Comparison of ENCODE assay signal across 15 mouse cellular contexts in the genomic region with DNA sequence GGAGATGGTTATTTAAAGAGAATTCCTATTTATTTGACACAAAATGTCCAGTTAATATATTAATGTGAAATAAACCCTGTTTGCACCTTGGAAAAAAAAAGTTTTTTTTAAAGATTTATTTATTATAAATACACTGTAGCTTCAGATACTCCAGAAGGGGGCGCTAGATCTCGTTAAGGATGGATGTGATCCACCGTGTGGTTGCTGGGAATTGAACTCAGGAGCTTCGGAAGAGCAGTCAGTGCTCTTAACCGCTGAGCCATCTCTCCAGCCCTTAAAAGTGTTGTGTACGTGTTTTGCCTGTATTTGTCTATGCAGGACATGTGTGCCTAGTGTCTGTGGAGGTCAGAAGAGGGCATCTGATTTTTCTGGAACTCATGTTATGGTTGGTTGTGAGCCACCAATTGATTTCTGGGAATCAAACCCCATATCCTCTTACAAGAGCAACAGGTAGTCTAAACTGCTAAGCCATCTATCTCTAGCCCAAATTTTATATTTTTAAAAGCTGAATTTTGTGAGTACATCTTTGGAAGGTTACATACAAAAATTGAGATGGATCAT. TPM values are rescaled to one million over a fixed set of nuclear protein-coding genes. Genes with fewer than 3 reads are reported as not detected.
DNase-seq lines count a peak whose midpoint lies in the region; ATAC-seq and TF ChIP-seq lines count a peak whose summit lies in the region.
"Had no signal": no experiment of that assay in that cellular context is flagged by ENCODE, and none has a peak within 500 bp of the region (broad histone marks: within the 10 kb centered on the region; RNA-seq: fewer than 3 reads in every experiment).

No protein-coding gene starts in this region.

- 63% methylated on average over 6 of the region's 6 CpGs for WGBS in intestine, postnatal 0 days
- WGBS in intestine, embryonic 16.5 days, result 67% methylated on average over 6 of the region's 6 CpGs
- WGBS in midbrain, embryonic 11.5 days, result 67% methylated on average over 6 of the region's 6 CpGs
- WGBS in midbrain, embryonic 13.5 days, result 67% methylated on average over 6 of the region's 6 CpGs

- peaks cover 10% of the 10 kb centered on the region for H3K36me3 ChIP-seq in intestine, postnatal 0 days (ENCODE audit: control insufficient read depth, insufficient read depth)
- 0 out of 2 replicates have a peak, but pooled peaks cover 3% of the 10 kb centered on the region for H3K36me3 ChIP-seq in intestine, embryonic 16.5 days (ENCODE audit: control insufficient read depth, insufficient read depth, low read length)
- peaks cover 4% of the 10 kb centered on the region; the same call in 1 of the 2 replicates for H3K36me3 ChIP-seq in midbrain, embryonic 11.5 days (ENCODE audit: control insufficient read depth, insufficient read depth, low read length)
- peaks cover 15% of the 10 kb centered on the region for H3K36me3 ChIP-seq in midbrain, embryonic 13.5 days
- H3K36me3 ChIP-seq in splenic B cell, adult 2 months (ENCODE audit: control insufficient read depth, insufficient read depth, low read length, poor library complexity, severe bottlenecking), result peaks cover 7% of the 10 kb centered on the region; the same call in 1 of the 2 replicates

- no peak overlapping the region for H3K27ac ChIP-seq in intestine, postnatal 0 days (ENCODE audit: low read depth, low read length)
- H3K27ac ChIP-seq in intestine, embryonic 16.5 days (ENCODE audit: low read length), result no peak overlapping the region
- H3K27ac ChIP-seq in midbrain, embryonic 11.5 days (ENCODE audit: low read depth, low read length), result no peak overlapping the region
- no peak overlapping the region for H3K27ac ChIP-seq in midbrain, embryonic 13.5 days
- H3K27ac ChIP-seq: hindbrain, embryonic 13.5 days had no signal

- in situ Hi-C loops in Patski (cut with MboI; ENCODE audit: low pct_unique_long_range_greater_than_20kb), result no loop called here

- H3K4me1 ChIP-seq in intestine, postnatal 0 days (replicated peaks; ENCODE audit: control insufficient read depth, insufficient read depth, low read length), result no peaks in the 10 kb centered on the region
- no peaks in the 10 kb centered on the region for H3K4me1 ChIP-seq in intestine, embryonic 16.5 days (ENCODE audit: control insufficient read depth, insufficient read depth, low read length)
- H3K4me1 ChIP-seq in midbrain, embryonic 11.5 days (ENCODE audit: control insufficient read depth, insufficient read depth, low read length), result no peaks in the 10 kb centered on the region
- no peaks in the 10 kb centered on the region for H3K4me1 ChIP-seq in midbrain, embryonic 13.5 days (replicated peaks)
- H3K4me1 ChIP-seq: hindbrain, embryonic 13.5 days had no signal

- CTCF ChIA-PET in Patski (lab: Charles Lee), result interaction anchor here (0.8 to 2.7 kb wide), 6 partner anchors 9 to 38 kb away, joined by 3 to 9 read pairs (median 6); partner anchors contain the start of gene Usf3

- no peaks in the 10 kb centered on the region for H3K9me3 ChIP-seq in intestine, postnatal 0 days (ENCODE audit: control insufficient read depth)
- H3K9me3 ChIP-seq in intestine, embryonic 16.5 days (ENCODE audit: control insufficient read depth, low read length), result no peaks in the 10 kb centered on the region
- no peaks in the 10 kb centered on the region for H3K9me3 ChIP-seq in midbrain, embryonic 11.5 days (ENCODE audit: control insufficient read depth, low read length)
- H3K9me3 ChIP-seq in midbrain, embryonic 13.5 days, result no peaks in the 10 kb centered on the region
- H3K9me3 ChIP-seq: hindbrain, embryonic 13.5 days had no signal

- no peak overlapping the region for H3K4me2 ChIP-seq in intestine, postnatal 0 days (replicated peaks; ENCODE audit: low read depth)
- no peak overlapping the region for H3K4me2 ChIP-seq in intestine, embryonic 16.5 days (ENCODE audit: low read depth, low read length)
- no peak overlapping the region for H3K4me2 ChIP-seq in midbrain, embryonic 11.5 days
- H3K4me2 ChIP-seq in midbrain, embryonic 13.5 days (replicated peaks), result no peak overlapping the region
- H3K4me2 ChIP-seq: hindbrain, embryonic 13.5 days had no signal

- H3K9ac ChIP-seq in intestine, postnatal 0 days (ENCODE audit: low read depth, low read length), result no peak overlapping the region
- H3K9ac ChIP-seq in intestine, embryonic 16.5 days (ENCODE audit: low read depth, low read length), result no peak overlapping the region
- H3K9ac ChIP-seq in midbrain, embryonic 11.5 days (ENCODE audit: low read length), result no peak overlapping the region
- H3K9ac ChIP-seq in midbrain, embryonic 13.5 days (replicated peaks), result no peak overlapping the region
- H3K9ac ChIP-seq: hindbrain, embryonic 13.5 days had no signal

- no peaks in the 10 kb centered on the region for H3K27me3 ChIP-seq in intestine, postnatal 0 days (replicated peaks; ENCODE audit: control insufficient read depth, insufficient read depth, low read length)
- no peaks in the 10 kb centered on the region for H3K27me3 ChIP-seq in intestine, embryonic 16.5 days (replicated peaks; ENCODE audit: control insufficient read depth, insufficient read depth, low read length)
- no peaks in the 10 kb centered on the region for H3K27me3 ChIP-seq in midbrain, embryonic 11.5 days (ENCODE audit: control insufficient read depth, insufficient read depth, low read length)
- H3K27me3 ChIP-seq in midbrain, embryonic 13.5 days, result no peaks in the 10 kb centered on the region
- H3K27me3 ChIP-seq in Patski, result no peaks in the 10 kb centered on the region
- no peaks in the 10 kb centered on the region for H3K27me3 ChIP-seq in splenic B cell, adult 2 months (ENCODE audit: control insufficient read depth, insufficient read depth, low read length, poor library complexity, severe bottlenecking)
- H3K27me3 ChIP-seq: hindbrain, embryonic 13.5 days had no signal

- POLR2A ChIA-PET in Patski (lab: Charles Lee), result interaction anchor here (0.7 kb wide), 1 partner anchor 11 kb away, joined by 5 read pairs; no protein-coding TSS in a partner anchor

- peak; percentile 64 for DNase-seq in midbrain, embryonic 11.5 days (ENCODE audit: low spot score, missing footprints)
- DNase-seq in Patski (ENCODE audit: low read depth, low spot score), result no peak
- DNase-seq in splenic B cell, adult 2 months (ENCODE audit: low read depth, low spot score), result peak; percentile 20
- DNase-seq in adrenal gland, adult (ENCODE audit: inconsistent age in 2 of 2, low spot score in 1 of 2), result no peak
- DNase-seq: adrenal gland, adult 2 months; cerebellum, adult 8-10 months; kidney, adult 18-20 months; kidney, postnatal 36 days; lung, adult 18-20 months; right cerebral cortex, postnatal 14 days had no signal

- no peak overlapping the region for H3K4me3 ChIP-seq in intestine, postnatal 0 days (ENCODE audit: low read depth, low read length)
- no peak overlapping the region for H3K4me3 ChIP-seq in intestine, embryonic 16.5 days (ENCODE audit: low read length)
- no peak overlapping the region for H3K4me3 ChIP-seq in midbrain, embryonic 11.5 days (ENCODE audit: low read depth, low read length)
- no peak overlapping the region for H3K4me3 ChIP-seq in midbrain, embryonic 13.5 days (replicated peaks)
- H3K4me3 ChIP-seq: hindbrain, embryonic 13.5 days had no signal

- ATAC-seq in intestine, postnatal 0 days, result no peak
- no peak for ATAC-seq in intestine, embryonic 16.5 days
- ATAC-seq in midbrain, embryonic 11.5 days (ENCODE audit: low FRiP score), result no peak
- no peak for ATAC-seq in midbrain, embryonic 13.5 days
- ATAC-seq in Patski, result no peak
- no peak for ATAC-seq in erythroblast, adult 5-6 weeks (replicated peaks; ENCODE audit: low FRiP score, poor library complexity, severe bottlenecking)

- peak; percentile 25; the same call in 1 of the 2 replicates for TF ChIP-seq CTCF in intestine, postnatal 0 days (IDR thresholded peaks at IDR 0.05; ENCODE audit: low read depth)
- peak; percentile 57 for TF ChIP-seq CTCF in Patski (IDR thresholded peaks at IDR 0.05)

RNA-seq across cellular contexts. Expression of gene Naa50, which starts 14.9 kb away (rescaled TPM):
- polyA plus RNA-seq in intestine, postnatal 0 days (2015; fragmentation: Nextera tagmentation; extraction: Ambion mirVana), result 38.6 and 40.1 TPM in 2 replicates
- polyA plus RNA-seq in intestine, embryonic 16.5 days (2015; fragmentation: Nextera tagmentation; extraction: Ambion mirVana), result 76.3 and 82.6 TPM in 2 replicates
- 100 and 111 TPM in 2 replicates for polyA plus RNA-seq in midbrain, embryonic 11.5 days (2014; fragmentation: Nextera tagmentation; extraction: Ambion mirVana)
- 71.2 and 74.9 TPM in 2 replicates for polyA plus RNA-seq in midbrain, embryonic 13.5 days (2015; fragmentation: Nextera tagmentation; extraction: Ambion mirVana)
- 73.3 TPM for polyA plus RNA-seq in Patski (2021)
- total RNA-seq in erythroblast, adult 5-6 weeks (2015; ENCODE audit: low replicate concordance), result 25.6 and 34.9 TPM in 2 replicates
- total RNA-seq in erythroblast, adult 5-6 weeks (2017; ENCODE audit: low replicate concordance), result 22.5 and 29.0 TPM in 2 replicates

RNA-seq across cellular contexts. Expression of gene Atp6v1a, which starts 15.1 kb away (rescaled TPM):
- 60.7 and 62.6 TPM in 2 replicates for polyA plus RNA-seq in intestine, postnatal 0 days (2015; fragmentation: Nextera tagmentation; extraction: Ambion mirVana)
- 73.0 and 85.2 TPM in 2 replicates for polyA plus RNA-seq in intestine, embryonic 16.5 days (2015; fragmentation: Nextera tagmentation; extraction: Ambion mirVana)
- polyA plus RNA-seq in midbrain, embryonic 11.5 days (2014; fragmentation: Nextera tagmentation; extraction: Ambion mirVana), result 72.1 and 81.9 TPM in 2 replicates
- polyA plus RNA-seq in midbrain, embryonic 13.5 days (2015; fragmentation: Nextera tagmentation; extraction: Ambion mirVana), result 84.8 and 88.7 TPM in 2 replicates
- polyA plus RNA-seq in Patski (2021), result 125 TPM
- 13.0 and 24.0 TPM in 2 replicates for total RNA-seq in erythroblast, adult 5-6 weeks (2015; ENCODE audit: low replicate concordance)
- total RNA-seq in erythroblast, adult 5-6 weeks (2017; ENCODE audit: low replicate concordance), result 14.2 and 23.6 TPM in 2 replicates

RNA-seq across cellular contexts. Expression of gene Usf3, which starts 18.5 kb away (rescaled TPM):
- polyA plus RNA-seq in intestine, postnatal 0 days (2015; fragmentation: Nextera tagmentation; extraction: Ambion mirVana), result 2.1 and 2.3 TPM in 2 replicates
- polyA plus RNA-seq in intestine, embryonic 16.5 days (2015; fragmentation: Nextera tagmentation; extraction: Ambion mirVana), result 2.0 and 2.3 TPM in 2 replicates
- polyA plus RNA-seq in midbrain, embryonic 11.5 days (2014; fragmentation: Nextera tagmentation; extraction: Ambion mirVana), result 4.1 and 4.6 TPM in 2 replicates
- polyA plus RNA-seq in midbrain, embryonic 13.5 days (2015; fragmentation: Nextera tagmentation; extraction: Ambion mirVana), result 2.7 and 3.4 TPM in 2 replicates
- 10.2 TPM for polyA plus RNA-seq in Patski (2021)
- 11.7 and 15.9 TPM in 2 replicates for total RNA-seq in erythroblast, adult 5-6 weeks (2015; ENCODE audit: low replicate concordance)
- 4.4 and 7.1 TPM in 2 replicates for total RNA-seq in erythroblast, adult 5-6 weeks (2017; ENCODE audit: low replicate concordance)

Comparison
In these comparisons a context has a peak if more than half of its experiments do, and no peak if none do; other contexts are left out.
1. DNase-seq: peak in midbrain, embryonic 11.5 days (single experiment) and splenic B cell, adult 2 months (single experiment); none in Patski (single experiment) and adrenal gland, adult (0 of 2).